Mouse (Mus musculus) MEL (cell line): ENCODE data around the gene Rnf151. TPM values are rescaled to one million over a fixed set of nuclear protein-coding genes. Genes with fewer than 3 reads are reported as not detected.

Experiments used
- DNase-seq: peaks from one replicate; pipeline ENCODE4 v3.0.0; 2011; ENCODE audit warnings: low read depth, low spot score
- H3K27ac ChIP-seq: 2 replicates; pipeline ENCODE4 v1.5.1; 2012; ENCODE audit warnings: low read depth, mild to moderate bottlenecking, control low read depth, low read length, moderate library complexity; ENCODE audit not compliant: control insufficient read depth
- H3K27me3 ChIP-seq, 2 experiments: fragments of 150-350 bp in 1 of 2; sonication (generic) in 1 of 2; 2 replicates each; pipeline ENCODE4 v1.6.1; 2012; ENCODE audit warnings: low read length in 2 of 2, mild to moderate bottlenecking in 2 of 2, improper control_type of control experiment in 1 of 2, moderate library complexity in 1 of 2; ENCODE audit not compliant: insufficient read depth in 2 of 2, control insufficient read depth in 1 of 2
- H3K36me3 ChIP-seq, 2 experiments: 2 replicates each; pipeline ENCODE4 v1.6.1; 2012 to 2014; ENCODE audit warnings: low read length in 2 of 2, improper control_type of control experiment in 1 of 2, inconsistent platforms in 1 of 2, mild to moderate bottlenecking in 1 of 2; ENCODE audit not compliant: insufficient read depth in 2 of 2, control insufficient read depth in 1 of 2
- H3K4me1 ChIP-seq, 2 experiments: fragments of 150-350 bp in 1 of 2; sonication (generic) in 1 of 2; 2 replicates each; pipeline ENCODE4 v1.6.1; 2012; ENCODE audit warnings: low read length in 2 of 2, improper control_type of control experiment in 1 of 2, mild to moderate bottlenecking in 1 of 2; ENCODE audit not compliant: insufficient read depth in 2 of 2, control insufficient read depth in 1 of 2
- H3K4me3 ChIP-seq, 2 experiments: fragments of 150-350 bp in 1 of 2; sonication (generic) in 1 of 2; 2 replicates each; pipeline ENCODE4 v1.5.1; 2012; ENCODE audit warnings: low read depth in 2 of 2, low read length in 2 of 2, mild to moderate bottlenecking in 2 of 2, moderate library complexity in 2 of 2, control low read depth in 1 of 2, improper control_type of control experiment in 1 of 2; ENCODE audit not compliant: control insufficient read depth in 1 of 2, insufficient read depth in 1 of 2
- H3K79me2 ChIP-seq: 2 replicates; pipeline ENCODE4 v1.6.1; 2012; ENCODE audit warnings: mild to moderate bottlenecking, low read length, moderate library complexity; ENCODE audit not compliant: control insufficient read depth, poor library complexity, insufficient read depth
- H3K9ac ChIP-seq: 2 replicates; pipeline ENCODE4 v1.6.1; 2012; ENCODE audit warnings: low read depth, mild to moderate bottlenecking, control low read depth, low read length, moderate library complexity; ENCODE audit not compliant: control insufficient read depth, poor library complexity, severe bottlenecking
- H3K9me3 ChIP-seq: fragments of 150-350 bp; sonication (generic); replicated peaks from 2 replicates; pipeline ENCODE4 v1.6.1; 2012; ENCODE audit warnings: mild to moderate bottlenecking, low read length, improper control_type of control experiment, moderate library complexity; ENCODE audit not compliant: insufficient read depth
- CHD1 ChIP-seq: IDR thresholded peaks from 2 replicates; pipeline ENCODE4 v1.6.1; 2012; ENCODE audit warnings: low read depth, mild to moderate bottlenecking, inconsistent platforms, low read length, improper control_type of control experiment
- CTCF ChIP-seq, 3 experiments: IDR thresholded peaks in 2 of 3; conservative IDR thresholded peaks in 1 of 3; 2 replicates each; pipeline ENCODE4 v1.5.1; 2011 to 2012; ENCODE audit warnings: low read length in 3 of 3, low read depth in 2 of 3, mild to moderate bottlenecking in 2 of 3, improper control_type of control experiment in 1 of 3, inconsistent platforms in 1 of 3, mixed read lengths in 1 of 3, moderate library complexity in 1 of 3; ENCODE audit not compliant: control insufficient read depth in 1 of 3, insufficient read depth in 1 of 3, poor library complexity in 1 of 3, severe bottlenecking in 1 of 3
- GABPA ChIP-seq: IDR thresholded peaks from 2 replicates; pipeline ENCODE4 v1.6.1; 2012; ENCODE audit warnings: low read depth, mild to moderate bottlenecking, inconsistent platforms, low read length, improper control_type of control experiment, moderate library complexity
- JUND ChIP-seq: IDR thresholded peaks from 2 replicates; pipeline ENCODE4 v1.6.1; 2011; ENCODE audit warnings: low read depth, mild to moderate bottlenecking, improper control_type of control experiment, low read length
- MAFK ChIP-seq: IDR thresholded peaks from 2 replicates; pipeline ENCODE4 v1.6.1; 2011; ENCODE audit warnings: low read depth, mild to moderate bottlenecking, low read length, improper control_type of control experiment, borderline replicate concordance
- MAX ChIP-seq: IDR thresholded peaks from 2 replicates; pipeline ENCODE4 v1.6.1; 2011; ENCODE audit warnings: low read length, improper control_type of control experiment
- MEF2A ChIP-seq: IDR thresholded peaks from 2 replicates; pipeline ENCODE4 v1.6.1; 2014; ENCODE audit warnings: low read depth, mild to moderate bottlenecking, inconsistent platforms, low read length, improper control_type of control experiment; ENCODE audit not compliant: poor library complexity, insufficient replicate concordance, severe bottlenecking; ENCODE audit errors: extremely low read depth
- MXI1 ChIP-seq: IDR thresholded peaks from 2 replicates; pipeline ENCODE4 v1.6.1; 2011; ENCODE audit warnings: mild to moderate bottlenecking, low read depth, low read length, improper control_type of control experiment
- MYB ChIP-seq: IDR thresholded peaks from 2 replicates; pipeline ENCODE4 v1.6.1; 2011; ENCODE audit warnings: mild to moderate bottlenecking, low read depth, low read length, improper control_type of control experiment
- MYC ChIP-seq: IDR thresholded peaks from 2 replicates; pipeline ENCODE4 v1.6.1; 2011; ENCODE audit warnings: low read depth, mild to moderate bottlenecking, low read length, improper control_type of control experiment, moderate library complexity
- RAD21 ChIP-seq: IDR thresholded peaks from 2 replicates; pipeline ENCODE4 v1.6.1; 2011; ENCODE audit warnings: mild to moderate bottlenecking, low read depth, low read length, improper control_type of control experiment
- RCOR1 ChIP-seq: IDR thresholded peaks from 2 replicates; pipeline ENCODE4 v1.6.1; 2012; ENCODE audit warnings: low read depth, mild to moderate bottlenecking, inconsistent platforms, low read length, improper control_type of control experiment
- SIN3A ChIP-seq: IDR thresholded peaks from 2 replicates; pipeline ENCODE4 v1.6.1; 2012; ENCODE audit warnings: low read length, improper control_type of control experiment, inconsistent platforms
- SMC3 ChIP-seq: IDR thresholded peaks from 2 replicates; pipeline ENCODE4 v1.6.1; 2011; ENCODE audit warnings: low read depth, low read length, improper control_type of control experiment
- TAL1 ChIP-seq: IDR thresholded peaks from 2 replicates; pipeline ENCODE4 v1.6.1; 2012; ENCODE audit warnings: mild to moderate bottlenecking, inconsistent platforms, low read length, moderate library complexity, mixed read lengths
- USF2 ChIP-seq, 2 experiments: IDR thresholded peaks; 2 replicates each; pipeline ENCODE4 v1.6.1; 2011 to 2012; ENCODE audit warnings: improper control_type of control experiment in 2 of 2, low read length in 2 of 2, borderline replicate concordance in 1 of 2, inconsistent platforms in 1 of 2, low read depth in 1 of 2, mild to moderate bottlenecking in 1 of 2; ENCODE audit not compliant: insufficient read depth in 1 of 2
- ZC3H11A ChIP-seq: IDR thresholded peaks from 2 replicates; pipeline ENCODE4 v1.6.1; 2012; ENCODE audit warnings: low read depth, mild to moderate bottlenecking, inconsistent platforms, low read length, improper control_type of control experiment
- polyA plus RNA-seq, 2 experiments: library from polyadenylated mRNA; stranded (reverse) in 1 of 2; unstranded in 1 of 2; fragments of >175 nt in 1 of 2; fragments of >200 nt in 1 of 2; gene quantifications; 2 replicates each; pipeline versions ENCODE4 v1.2.1 to v1.2.4; 2012; ENCODE audit warnings: low replicate concordance in 2 of 2, low read depth in 1 of 2; ENCODE audit not compliant: insufficient read length in 2 of 2, insufficient read depth in 1 of 2, missing spikeins in 1 of 2
- total RNA-seq: library from RNA; depleted of rRNA; stranded (reverse); fragments of 300-350 nt; gene quantifications from 2 replicates; pipeline ENCODE4 v1.2.3, GENCODE M21; 2012

The Rnf151 gene
- total and polyA plus RNA-seq, 3 experiments: 0.23 to 0.40 TPM; not detected in 1

DNA sequence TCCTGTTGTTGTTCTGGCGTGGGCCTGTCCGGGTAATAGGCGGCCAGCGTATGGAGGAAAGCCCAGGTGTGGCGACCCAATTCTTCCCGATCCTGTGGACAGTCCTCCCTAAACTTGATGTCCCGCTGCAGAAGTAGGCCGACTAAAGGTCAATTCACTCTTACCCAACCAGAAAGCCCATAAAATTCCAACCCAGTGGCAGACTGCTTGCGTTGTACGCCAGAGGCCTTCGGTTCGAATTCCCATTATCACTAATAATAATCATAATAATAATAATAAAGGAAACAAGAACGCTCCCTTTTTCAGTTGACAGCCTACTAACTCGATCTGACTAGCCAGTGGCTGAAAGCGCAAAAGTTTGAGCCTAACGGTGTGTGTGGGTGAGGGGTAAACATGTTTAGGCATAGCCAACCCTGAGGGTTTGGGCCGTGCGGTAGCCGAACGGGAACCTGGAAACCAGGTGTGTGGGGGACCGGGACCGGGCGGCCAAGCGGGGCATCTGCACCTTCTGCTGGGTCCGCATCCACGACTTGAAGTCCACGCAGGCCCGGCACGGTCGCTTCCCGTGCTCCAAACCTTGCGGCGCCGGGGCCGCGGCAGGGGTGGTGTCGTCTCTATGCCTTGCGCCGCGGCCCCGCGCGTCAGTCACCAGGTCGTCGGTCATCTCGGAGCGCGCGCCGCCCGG lies 22.4 kb downstream of the Rnf151 start:
- Histone ChIP-seq H3K27me3 (no peaks in the 10 kb centered on the region), H3K9me3 (no peaks in the 10 kb centered on the region), H3K27ac (peak overlapping the region; percentile 75), H3K4me3 (peak overlapping the region; percentile 78 to 99), H3K36me3 (peaks cover 0 to 2% of the 10 kb centered on the region in 2 experiments; a peak in 1 of 4 replicates), H3K79me2 (peaks cover 8% of the 10 kb centered on the region), H3K4me1 (peaks cover 2 to 10% of the 10 kb centered on the region in 2 experiments; a peak in 1 of 4 replicates), H3K9ac (peak overlapping the region; percentile 85)
- no peak for DNase-seq
- TF ChIP-seq RCOR1 (no peak), TAL1 (no peak), CHD1 (0 out of 2 replicates have a peak, but pooled peaks have one; percentile 36), MEF2A (no peak), SIN3A (0 out of 2 replicates have a peak, but pooled peaks have one; percentile 58), MXI1 (no peak; the same call in 1 of the 2 replicates), CTCF (IDR thresholded peaks at IDR 0.05 in 2 of 3, conservative IDR thresholded peaks at IDR 0.05 in 1 of 3; ENCODE audit: control insufficient read depth in 1 of 3, insufficient read depth in 1 of 3, low read depth in 2 of 3, low read length in 3 of 3, poor library complexity in 1 of 3, severe bottlenecking in 1 of 3) (no peak), JUND (no peak), MAFK (no peak), MYC (0 out of 2 replicates have a peak, but pooled peaks have one; percentile 4), ZC3H11A (no peak), USF2 (IDR thresholded peaks at IDR 0.05; ENCODE audit: borderline replicate concordance in 1 of 2, insufficient read depth in 1 of 2, low read depth in 1 of 2, low read length in 2 of 2) (no peak), RAD21 (no peak), MAX (0 out of 2 replicates have a peak, but pooled peaks have one; percentile 4)

DNA sequence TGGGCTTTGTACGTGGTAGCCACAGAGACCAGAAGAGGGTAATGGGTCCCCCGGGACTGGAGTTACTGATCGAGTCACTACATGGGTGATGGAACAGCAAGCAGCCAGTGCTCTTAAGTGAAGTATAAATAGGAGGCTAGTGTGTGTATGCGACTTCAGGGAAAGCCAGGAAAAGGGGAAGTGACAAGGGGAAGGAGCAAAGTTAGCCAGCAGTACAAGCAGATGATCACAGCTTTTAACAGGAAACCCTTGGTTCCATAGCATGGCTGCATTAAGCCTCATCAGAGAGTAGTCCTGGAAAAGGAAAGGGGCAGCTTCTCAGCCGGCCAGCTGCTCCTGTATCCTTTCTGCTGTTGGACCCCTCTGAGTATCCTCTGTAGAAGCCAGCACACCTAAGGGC lies 25.5 kb downstream of the Rnf151 start:
- peak; percentile 54 for DNase-seq
- Histone ChIP-seq H3K4me1 (peaks cover 2 to 13% of the 10 kb centered on the region in 2 experiments; a peak in 2 of 4 replicates), H3K9ac (no peak overlapping the region), H3K4me3 (no peak overlapping the region), H3K79me2 (peaks cover 8% of the 10 kb centered on the region), H3K36me3 (peaks cover 0 to 2% of the 10 kb centered on the region in 2 experiments; a peak in 1 of 4 replicates), H3K9me3 (no peaks in the 10 kb centered on the region), H3K27me3 (no peaks in the 10 kb centered on the region), H3K27ac (no peak overlapping the region)
- TF ChIP-seq SMC3 (no peak), GABPA (no peak), MYB (no peak)
